Mouse (Mus musculus): ENCODE results near the gene Prim2. TPM values are rescaled to one million over a fixed set of nuclear protein-coding genes. Genes with fewer than 3 reads are reported as not detected.

Prim2 gene
- 8.9 and 9.9 TPM in 2 replicates for polyA plus RNA-seq (2012; rRNA removed)

DNA sequence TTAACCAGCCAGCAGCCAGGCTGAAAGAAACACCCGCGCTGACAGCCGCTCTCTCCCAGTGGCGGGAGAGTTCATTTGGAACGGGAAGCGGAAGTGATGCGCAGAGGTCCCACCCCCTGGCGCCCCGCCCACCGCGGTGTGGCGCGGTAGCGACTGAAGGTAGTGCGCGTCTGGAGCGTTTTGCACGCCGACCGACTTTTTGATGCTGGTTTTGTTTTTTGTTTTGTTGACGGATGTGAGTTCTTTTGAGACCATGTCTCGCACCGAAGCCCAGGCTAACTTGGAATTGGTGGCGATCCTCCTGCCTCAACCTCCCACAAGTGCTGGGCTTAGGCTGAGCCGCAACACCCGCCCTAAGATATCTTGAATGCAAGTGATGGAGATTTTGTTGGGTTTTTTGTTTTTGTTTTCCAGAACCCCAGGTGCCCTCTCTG, at the start of gene Prim2:
TSS of gene Prim2 (minus strand) at position 88 of the 434 bp plus-strand sequence.
- peak within 1 kb of the TSS; percentile 85 for H3K4me3 ChIP-seq (ENCODE audit: insufficient read depth, low read length)
- 0 out of 2 replicates have a peak within 1 kb of the TSS, but pooled peaks have one; percentile 6 for H3K27ac ChIP-seq (ENCODE audit: insufficient read depth, low read length)
- peak; percentile 93 for TF ChIP-seq POLR2A (IDR thresholded peaks at IDR 0.05; ENCODE audit: extremely low read depth, insufficient read depth, low read length)
- no peak for TF ChIP-seq CTCF (IDR thresholded peaks at IDR 0.05; ENCODE audit: extremely low read depth, insufficient read depth, low read length)
- no peaks in the 10 kb centered on the region for H3K4me1 ChIP-seq (ENCODE audit: control insufficient read depth, insufficient read depth, low read length)

GRCm38 (mm10) chr1:33717636-33718035, 48.0 kb upstream of the Prim2 start:
- no peak overlapping the region for H3K27ac ChIP-seq (ENCODE audit: insufficient read depth, low read length)
- H3K4me1 ChIP-seq (ENCODE audit: control insufficient read depth, insufficient read depth, low read length), result no peaks in the 10 kb centered on the region; the same call in 1 of the 2 replicates
- no peak for TF ChIP-seq POLR2A (IDR thresholded peaks at IDR 0.05; ENCODE audit: extremely low read depth, insufficient read depth, low read length)
- TF ChIP-seq CTCF (IDR thresholded peaks at IDR 0.05; ENCODE audit: extremely low read depth, insufficient read depth, low read length), result no peak
- H3K4me3 ChIP-seq (ENCODE audit: insufficient read depth, low read length), result no peak overlapping the region

GRCm38 (mm10) chr1:33714796-33715195, 45.2 kb upstream of the Prim2 start:
- Histone ChIP-seq H3K27ac (ENCODE audit: insufficient read depth, low read length) (no peak overlapping the region), H3K4me3 (ENCODE audit: insufficient read depth, low read length) (no peak overlapping the region), H3K4me1 (ENCODE audit: control insufficient read depth, insufficient read depth, low read length) (no peaks in the 10 kb centered on the region)
- TF ChIP-seq POLR2A (IDR thresholded peaks at IDR 0.05; ENCODE audit: extremely low read depth, insufficient read depth, low read length) (no peak), CTCF (IDR thresholded peaks at IDR 0.05; ENCODE audit: extremely low read depth, insufficient read depth, low read length) (no peak)

GRCm38 (mm10) chr1:33712026-33712425, 42.4 kb upstream of the Prim2 start:
- Histone ChIP-seq H3K27ac (ENCODE audit: insufficient read depth, low read length) (no peak overlapping the region), H3K4me3 (ENCODE audit: insufficient read depth, low read length) (no peak overlapping the region), H3K4me1 (ENCODE audit: control insufficient read depth, insufficient read depth, low read length) (no peaks in the 10 kb centered on the region)
- TF ChIP-seq POLR2A (IDR thresholded peaks at IDR 0.05; ENCODE audit: extremely low read depth, insufficient read depth, low read length) (no peak), CTCF (IDR thresholded peaks at IDR 0.05; ENCODE audit: extremely low read depth, insufficient read depth, low read length) (no peak)

DNA sequence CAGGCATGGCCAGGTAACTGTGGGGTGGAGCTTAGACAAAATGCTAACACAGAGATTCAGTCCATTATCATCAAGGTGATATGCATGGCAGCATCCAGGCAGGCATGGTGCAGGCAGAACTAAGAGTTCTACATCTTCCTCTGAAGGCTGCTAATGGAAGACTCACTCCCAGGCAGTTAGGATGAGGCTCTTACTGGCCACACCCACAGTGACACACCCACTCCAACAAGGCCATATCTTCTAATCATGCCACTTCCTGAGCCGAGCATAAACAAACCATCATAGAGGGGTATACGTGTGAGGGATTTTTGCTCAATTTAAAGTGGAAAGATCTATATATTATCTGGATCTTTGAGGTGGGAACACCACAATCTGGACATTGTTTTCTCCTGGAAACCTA, 40.0 kb upstream of the Prim2 start:
- no peaks in the 10 kb centered on the region for H3K4me1 ChIP-seq (ENCODE audit: control insufficient read depth, insufficient read depth, low read length)
- no peak overlapping the region for H3K27ac ChIP-seq (ENCODE audit: insufficient read depth, low read length)
- H3K4me3 ChIP-seq (ENCODE audit: insufficient read depth, low read length), result no peak overlapping the region
- no peak for TF ChIP-seq POLR2A (IDR thresholded peaks at IDR 0.05; ENCODE audit: extremely low read depth, insufficient read depth, low read length)
- no peak for TF ChIP-seq CTCF (IDR thresholded peaks at IDR 0.05; ENCODE audit: extremely low read depth, insufficient read depth, low read length)

DNA sequence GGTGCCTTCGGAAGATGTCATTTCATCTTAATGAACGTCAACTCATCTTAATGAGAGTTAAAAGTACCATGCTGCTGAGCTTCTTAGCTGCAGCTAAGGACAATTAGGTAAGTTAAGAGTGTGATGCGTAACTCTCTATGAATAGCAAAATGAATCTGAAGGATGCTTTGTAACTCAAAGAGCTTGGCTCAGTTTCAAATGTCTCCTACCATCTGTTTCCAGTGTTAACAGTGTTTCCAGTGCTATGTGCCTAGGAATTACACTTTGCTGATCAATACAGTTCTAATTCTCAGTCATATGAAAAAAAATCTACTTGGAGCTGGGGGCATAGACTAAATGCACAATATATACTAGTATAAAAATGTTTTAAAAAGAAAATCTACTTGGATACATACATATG, 31.6 kb upstream of the Prim2 start:
- TF ChIP-seq CTCF (IDR thresholded peaks at IDR 0.05; ENCODE audit: extremely low read depth, insufficient read depth, low read length), result no peak
- no peak for TF ChIP-seq POLR2A (IDR thresholded peaks at IDR 0.05; ENCODE audit: extremely low read depth, insufficient read depth, low read length)
- Histone ChIP-seq H3K4me3 (ENCODE audit: insufficient read depth, low read length) (no peak overlapping the region), H3K27ac (ENCODE audit: insufficient read depth, low read length) (no peak overlapping the region), H3K4me1 (ENCODE audit: control insufficient read depth, insufficient read depth, low read length) (no peaks in the 10 kb centered on the region)

DNA sequence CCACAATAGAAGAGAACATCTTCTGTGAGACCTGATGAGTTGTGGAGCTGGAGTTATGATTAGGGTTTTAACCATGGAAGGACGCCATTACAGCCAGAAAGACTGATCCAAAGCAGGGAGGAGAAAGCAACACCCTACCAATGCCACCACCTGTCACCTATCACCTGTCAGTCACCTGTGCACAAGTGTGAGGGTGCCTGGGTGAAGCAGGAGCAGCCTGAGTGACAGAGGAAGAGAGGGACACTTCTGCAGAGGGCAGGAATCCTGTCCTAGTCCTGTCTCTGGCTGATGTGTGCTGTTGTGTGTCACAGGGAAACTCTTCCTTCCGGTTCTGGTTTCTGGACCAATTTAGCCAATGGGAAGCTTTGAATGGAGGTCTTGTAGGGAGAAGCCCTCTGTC, 26.4 kb upstream of the Prim2 start:
- TF ChIP-seq CTCF (IDR thresholded peaks at IDR 0.05; ENCODE audit: extremely low read depth, insufficient read depth, low read length) (no peak), POLR2A (IDR thresholded peaks at IDR 0.05; ENCODE audit: extremely low read depth, insufficient read depth, low read length) (no peak)
- Histone ChIP-seq H3K4me1 (ENCODE audit: control insufficient read depth, insufficient read depth, low read length) (no peaks in the 10 kb centered on the region), H3K27ac (ENCODE audit: insufficient read depth, low read length) (no peak overlapping the region), H3K4me3 (ENCODE audit: insufficient read depth, low read length) (no peak overlapping the region)

DNA sequence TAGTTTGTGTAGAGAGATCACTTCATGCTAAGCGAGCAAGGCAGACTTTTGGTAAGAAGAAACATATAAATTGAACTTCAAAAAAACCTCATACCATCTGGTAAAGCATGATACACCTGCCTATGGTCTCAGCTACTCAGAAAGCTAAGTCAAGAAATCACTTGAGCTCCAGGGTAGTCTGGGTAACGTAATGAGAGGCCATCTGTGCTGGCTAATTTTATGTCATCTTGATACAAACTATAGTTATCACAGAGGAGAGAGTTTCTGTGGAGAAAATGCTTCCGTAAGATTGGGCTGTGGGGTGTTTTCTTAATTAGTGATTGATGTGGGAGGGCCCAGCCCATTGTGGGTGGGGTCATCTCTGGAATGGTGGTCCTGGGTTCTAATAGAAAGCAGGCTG, 24.3 kb upstream of the Prim2 start:
- H3K27ac ChIP-seq (ENCODE audit: insufficient read depth, low read length), result no peak overlapping the region
- H3K4me1 ChIP-seq (ENCODE audit: control insufficient read depth, insufficient read depth, low read length), result no peaks in the 10 kb centered on the region
- no peak overlapping the region for H3K4me3 ChIP-seq (ENCODE audit: insufficient read depth, low read length)
- TF ChIP-seq CTCF (IDR thresholded peaks at IDR 0.05; ENCODE audit: extremely low read depth, insufficient read depth, low read length) (no peak), POLR2A (IDR thresholded peaks at IDR 0.05; ENCODE audit: extremely low read depth, insufficient read depth, low read length) (no peak)

- Histone ChIP-seq H3K4me3 (ENCODE audit: insufficient read depth, low read length) (no peak overlapping the region), H3K4me1 (ENCODE audit: control insufficient read depth, insufficient read depth, low read length) (no peaks in the 10 kb centered on the region), H3K27ac (ENCODE audit: insufficient read depth, low read length) (no peak overlapping the region)
- TF ChIP-seq CTCF (IDR thresholded peaks at IDR 0.05; ENCODE audit: extremely low read depth, insufficient read depth, low read length), result no peak
- TF ChIP-seq POLR2A (IDR thresholded peaks at IDR 0.05; ENCODE audit: extremely low read depth, insufficient read depth, low read length), result no peak
Measured at GRCm38 (mm10) chr1:33690087-33690448, 20.5 kb upstream of the Prim2 start.

DNA sequence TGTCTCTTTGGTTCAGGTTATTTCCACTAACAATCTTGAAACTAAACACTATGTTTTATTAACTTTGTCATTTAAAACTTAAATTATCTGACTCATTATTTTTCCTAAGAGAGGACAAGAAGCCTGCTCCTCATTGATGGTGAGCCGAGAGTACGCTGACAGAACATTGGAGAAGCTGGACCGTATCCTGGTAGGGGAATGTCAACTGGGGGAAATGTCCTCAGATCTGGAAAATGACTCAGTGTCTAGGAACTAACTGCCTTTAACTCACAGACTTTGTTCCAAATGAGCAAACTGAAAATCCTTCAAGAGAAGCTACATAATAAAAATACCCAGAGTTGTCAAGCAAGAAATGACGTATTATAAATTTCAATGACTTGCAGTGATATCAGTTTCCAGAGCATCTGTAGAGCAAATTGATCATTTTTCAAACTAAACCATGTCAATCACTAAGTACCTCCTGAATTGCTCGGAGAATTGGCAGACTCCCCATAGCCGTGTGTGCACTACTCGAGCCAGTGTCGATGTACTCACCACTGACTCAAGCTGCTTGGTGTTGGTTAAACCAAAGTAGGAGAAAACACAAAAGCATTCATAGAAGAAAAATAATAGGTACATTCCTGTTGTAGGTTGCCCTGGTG, 20.0 kb upstream of the Prim2 start:
- no peak overlapping the region for H3K4me3 ChIP-seq (ENCODE audit: insufficient read depth, low read length)
- H3K27ac ChIP-seq (ENCODE audit: insufficient read depth, low read length), result no peak overlapping the region
- no peaks in the 10 kb centered on the region for H3K4me1 ChIP-seq (ENCODE audit: control insufficient read depth, insufficient read depth, low read length)
- no peak for TF ChIP-seq POLR2A (IDR thresholded peaks at IDR 0.05; ENCODE audit: extremely low read depth, insufficient read depth, low read length)
- TF ChIP-seq CTCF (IDR thresholded peaks at IDR 0.05; ENCODE audit: extremely low read depth, insufficient read depth, low read length), result no peak
